Comparison of ENCODE assay signal across 18 mouse cellular contexts in the genomic region with DNA sequence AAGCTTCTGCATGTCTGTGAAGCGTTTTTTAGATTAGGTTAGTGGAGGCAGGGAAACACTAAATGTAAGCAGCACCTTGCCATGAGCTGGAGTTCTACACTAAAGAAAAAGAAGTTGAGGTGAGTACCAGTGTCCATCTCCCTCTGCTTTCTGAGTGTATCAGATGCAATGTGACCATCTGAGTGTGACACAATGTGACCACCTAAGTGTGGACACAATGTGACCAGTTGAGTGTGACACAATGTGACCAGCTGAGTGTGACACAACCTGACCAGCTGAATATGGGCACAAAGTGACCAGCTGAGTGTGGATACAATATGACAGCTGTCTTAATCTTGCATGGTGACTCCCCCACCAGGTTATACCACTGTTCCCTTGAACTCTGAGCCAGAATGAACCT.
"Had no signal": no experiment of that assay in that cellular context is flagged by ENCODE, and none has a peak within 500 bp of the region (broad histone marks: within the 10 kb centered on the region; RNA-seq: fewer than 3 reads in every experiment).

No protein-coding gene starts in this region.

- DNase-seq: liver, embryonic 13.5 days; liver, postnatal 0 days; lung, adult 2 months; lung, postnatal 14 days; right cerebral cortex, postnatal 14 days; thymus, adult 18-20 months; thymus, postnatal 14 days; thymus, postnatal 36 days had no signal

- H3K36me3 ChIP-seq: liver, embryonic 13.5 days; liver, embryonic 15.5 days; lung, embryonic 15.5 days; midbrain, embryonic 13.5 days; midbrain, embryonic 15.5 days; neural tube, embryonic 12.5 days; stomach, embryonic 15.5 days had no signal

- H3K4me1 ChIP-seq: lung, embryonic 15.5 days; midbrain, embryonic 13.5 days; midbrain, embryonic 15.5 days; neural tube, embryonic 12.5 days; stomach, embryonic 15.5 days had no signal

- ATAC-seq: liver, postnatal 0 days; lung, postnatal 0 days; midbrain, embryonic 13.5 days; midbrain, embryonic 15.5 days had no signal

- H3K27me3 ChIP-seq: liver, embryonic 13.5 days; liver, embryonic 15.5 days; lung, embryonic 15.5 days; midbrain, embryonic 13.5 days; midbrain, embryonic 15.5 days; neural tube, embryonic 12.5 days; stomach, embryonic 15.5 days had no signal

- H3K27ac ChIP-seq: liver, embryonic 13.5 days; liver, embryonic 15.5 days; lung, embryonic 15.5 days; macrophage; midbrain, embryonic 13.5 days; midbrain, embryonic 15.5 days; neural tube, embryonic 12.5 days; stomach, embryonic 15.5 days; stomach, postnatal 0 days had no signal

- H3K4me3 ChIP-seq: liver, embryonic 13.5 days; liver, embryonic 15.5 days; lung, embryonic 15.5 days; megakaryocyte, embryonic 14.5 days; midbrain, embryonic 13.5 days; midbrain, embryonic 15.5 days; neural tube, embryonic 12.5 days; stomach, embryonic 15.5 days had no signal
